Mouse (Mus musculus): ENCODE results near the gene 1500009L16Rik.

- no peak for TF ChIP-seq CTCF (IDR thresholded peaks at IDR 0.05; ENCODE audit: extremely low read depth, insufficient read depth, low read length)
- no peak for TF ChIP-seq POLR2A (IDR thresholded peaks at IDR 0.05; ENCODE audit: extremely low read depth, insufficient read depth, low read length)
Measured at GRCm38 (mm10) chr10:83758732-83759131, 36.1 kb downstream of the 1500009L16Rik start.

Data from cortical plate, adult 2 months (tissue).